Mouse (Mus musculus): ENCODE measurements at regions not wholly inside any gene's neighbourhood (a gene's known extent, or its start where the extent isn't known, plus 50 kb on each side); places are given as distances from the start of the nearest gene placed in this dataset.

GRCm38 (mm10) chr13:107261479-107262050 is 239.6 kb upstream of the Kif2a start:
- no peaks in the 10 kb centered on the region for H3K27me3 ChIP-seq (replicated peaks; ENCODE audit: low read depth, poor library complexity, severe bottlenecking)
- 34% methylated on average over 6 of the region's 6 CpGs for WGBS
- DNase-seq (ENCODE audit: low spot score), result no peak
- no peaks in the 10 kb centered on the region for H3K9me3 ChIP-seq
- H3K4me3 ChIP-seq, result no peak overlapping the region
- no peaks in the 10 kb centered on the region for H3K36me3 ChIP-seq (replicated peaks)
- no peak overlapping the region for H3K27ac ChIP-seq (replicated peaks)
- peaks cover 7% of the 10 kb centered on the region; the same call in 1 of the 2 replicates for H3K4me1 ChIP-seq

GRCm38 (mm10) chr13:107260274-107260673 is 238.3 kb upstream of the Kif2a start:
- H3K36me3 ChIP-seq (replicated peaks), result no peaks in the 10 kb centered on the region
- no peak overlapping the region for H3K4me3 ChIP-seq
- H3K27me3 ChIP-seq (replicated peaks; ENCODE audit: low read depth, poor library complexity, severe bottlenecking), result no peaks in the 10 kb centered on the region
- no peak for DNase-seq (ENCODE audit: low spot score)
- H3K9me3 ChIP-seq, result no peaks in the 10 kb centered on the region
- H3K27ac ChIP-seq (replicated peaks), result no peak overlapping the region
- WGBS, result 87% methylated on average over 4 of the region's 4 CpGs
- H3K4me1 ChIP-seq, result peaks cover 7% of the 10 kb centered on the region; the same call in 1 of the 2 replicates

- Histone ChIP-seq H3K4me3 (no peak overlapping the region), H3K9me3 (no peaks in the 10 kb centered on the region), H3K4me1 (peaks cover 22% of the 10 kb centered on the region), H3K27me3 (replicated peaks; ENCODE audit: low read depth, poor library complexity, severe bottlenecking) (no peaks in the 10 kb centered on the region; the same call in 1 of the 2 replicates), H3K36me3 (replicated peaks) (no peaks in the 10 kb centered on the region), H3K27ac (replicated peaks) (no peak overlapping the region)
- 39% methylated on average over 9 of the region's 9 CpGs for WGBS
- DNase-seq (ENCODE audit: low spot score), result no peak
These were observed 226.0 kb upstream of the Kif2a start for GRCm38 (mm10) chr13:107247792-107248505.

GRCm38 (mm10) chr13:107246956-107247751 is 225.2 kb upstream of the Kif2a start:
- Histone ChIP-seq H3K4me3 (peak overlapping the region; percentile 43), H3K4me1 (peaks cover 22% of the 10 kb centered on the region), H3K27ac (replicated peaks) (peak overlapping the region; percentile 59), H3K36me3 (replicated peaks) (no peaks in the 10 kb centered on the region), H3K27me3 (replicated peaks; ENCODE audit: low read depth, poor library complexity, severe bottlenecking) (no peaks in the 10 kb centered on the region; the same call in 1 of the 2 replicates), H3K9me3 (no peaks in the 10 kb centered on the region)
- 24% methylated on average over 17 of the region's 17 CpGs for WGBS
- DNase-seq (ENCODE audit: low spot score), result peak; percentile 28

GRCm38 (mm10) chr13:107244173-107244572 is 222.2 kb upstream of the Kif2a start:
- Histone ChIP-seq H3K27ac (replicated peaks) (no peak overlapping the region), H3K36me3 (replicated peaks) (no peaks in the 10 kb centered on the region), H3K27me3 (replicated peaks; ENCODE audit: low read depth, poor library complexity, severe bottlenecking) (no peaks in the 10 kb centered on the region; the same call in 1 of the 2 replicates), H3K9me3 (peaks cover 6% of the 10 kb centered on the region; the same call in 1 of the 2 replicates), H3K4me1 (peaks cover 22% of the 10 kb centered on the region), H3K4me3 (no peak overlapping the region)
- DNase-seq (ENCODE audit: low spot score), result no peak
- 86% methylated on average over 3 of the region's 3 CpGs for WGBS

- Histone ChIP-seq H3K27me3 (replicated peaks; ENCODE audit: low read depth, poor library complexity, severe bottlenecking) (no peaks in the 10 kb centered on the region), H3K27ac (replicated peaks) (no peak overlapping the region), H3K4me3 (no peak overlapping the region), H3K36me3 (replicated peaks) (no peaks in the 10 kb centered on the region), H3K4me1 (no peaks in the 10 kb centered on the region), H3K9me3 (peaks cover 6% of the 10 kb centered on the region; the same call in 1 of the 2 replicates)
- 73% methylated on average over 4 of the region's 4 CpGs for WGBS
- DNase-seq (ENCODE audit: low spot score), result no peak
These were observed 217.1 kb upstream of the Kif2a start for GRCm38 (mm10) chr13:107239035-107239387.

- Histone ChIP-seq H3K9me3 (peaks cover 6% of the 10 kb centered on the region; the same call in 1 of the 2 replicates), H3K4me1 (no peaks in the 10 kb centered on the region), H3K27ac (replicated peaks) (no peak overlapping the region), H3K27me3 (replicated peaks; ENCODE audit: low read depth, poor library complexity, severe bottlenecking) (no peaks in the 10 kb centered on the region), H3K4me3 (no peak overlapping the region), H3K36me3 (replicated peaks) (no peaks in the 10 kb centered on the region)
- WGBS, result 71% methylated on average over 9 of the region's 9 CpGs
- no peak for DNase-seq (ENCODE audit: low spot score)
These were observed 216.6 kb upstream of the Kif2a start for GRCm38 (mm10) chr13:107238364-107239034.

- no peaks in the 10 kb centered on the region for H3K27me3 ChIP-seq (replicated peaks; ENCODE audit: low read depth, poor library complexity, severe bottlenecking)
- no peak for DNase-seq (ENCODE audit: low spot score)
- H3K36me3 ChIP-seq (replicated peaks), result no peaks in the 10 kb centered on the region
- 75% methylated on average over 5 of the region's 5 CpGs for WGBS
- H3K27ac ChIP-seq (replicated peaks), result no peak overlapping the region
- H3K4me1 ChIP-seq, result no peaks in the 10 kb centered on the region
- no peaks in the 10 kb centered on the region for H3K9me3 ChIP-seq
- no peak overlapping the region for H3K4me3 ChIP-seq
These were observed 197.5 kb upstream of the Kif2a start for GRCm38 (mm10) chr13:107219456-107219855.

GRCm38 (mm10) chr13:107218351-107218750 is 196.4 kb upstream of the Kif2a start:
- Histone ChIP-seq H3K4me3 (no peak overlapping the region), H3K27ac (replicated peaks) (no peak overlapping the region), H3K36me3 (replicated peaks) (no peaks in the 10 kb centered on the region), H3K27me3 (replicated peaks; ENCODE audit: low read depth, poor library complexity, severe bottlenecking) (no peaks in the 10 kb centered on the region), H3K9me3 (no peaks in the 10 kb centered on the region), H3K4me1 (no peaks in the 10 kb centered on the region)
- DNase-seq (ENCODE audit: low spot score), result no peak
- WGBS, result 75% methylated on average over 8 of the region's 8 CpGs

- Histone ChIP-seq H3K27me3 (replicated peaks; ENCODE audit: low read depth, poor library complexity, severe bottlenecking) (no peaks in the 10 kb centered on the region), H3K27ac (replicated peaks) (no peak overlapping the region), H3K36me3 (replicated peaks) (no peaks in the 10 kb centered on the region), H3K4me1 (no peaks in the 10 kb centered on the region; the same call in 1 of the 2 replicates), H3K9me3 (no peaks in the 10 kb centered on the region), H3K4me3 (no peak overlapping the region)
- WGBS, result 80% methylated on average over 6 of the region's 6 CpGs
- no peak for DNase-seq (ENCODE audit: low spot score)
These were observed 195.9 kb upstream of the Kif2a start for GRCm38 (mm10) chr13:107217825-107218224.

- H3K9me3 ChIP-seq, result no peaks in the 10 kb centered on the region
- WGBS, result 32% methylated on average over 2 of the region's 2 CpGs
- no peak for DNase-seq (ENCODE audit: low spot score)
- no peaks in the 10 kb centered on the region for H3K36me3 ChIP-seq (replicated peaks)
- H3K27ac ChIP-seq (replicated peaks), result no peak overlapping the region
- no peaks in the 10 kb centered on the region for H3K27me3 ChIP-seq (replicated peaks; ENCODE audit: low read depth, poor library complexity, severe bottlenecking)
- H3K4me3 ChIP-seq, result no peak overlapping the region
- no peaks in the 10 kb centered on the region; the same call in 1 of the 2 replicates for H3K4me1 ChIP-seq
These were observed 191.4 kb upstream of the Kif2a start for GRCm38 (mm10) chr13:107213281-107213680.

GRCm38 (mm10) chr13:107210676-107211075 is 188.8 kb upstream of the Kif2a start:
- 85% methylated on average over 6 of the region's 6 CpGs for WGBS
- no peaks in the 10 kb centered on the region for H3K27me3 ChIP-seq (replicated peaks; ENCODE audit: low read depth, poor library complexity, severe bottlenecking)
- no peak for DNase-seq (ENCODE audit: low spot score)
- no peaks in the 10 kb centered on the region for H3K36me3 ChIP-seq (replicated peaks)
- no peaks in the 10 kb centered on the region for H3K9me3 ChIP-seq
- no peak overlapping the region for H3K4me3 ChIP-seq
- peaks cover 7% of the 10 kb centered on the region for H3K4me1 ChIP-seq
- H3K27ac ChIP-seq (replicated peaks), result no peak overlapping the region
